Mouse (Mus musculus): ENCODE results near the gene Trim24.
A peak's percentile ranks its signal among the peaks of the same experiment; 100 is the strongest.

Trim24 gene

DNA sequence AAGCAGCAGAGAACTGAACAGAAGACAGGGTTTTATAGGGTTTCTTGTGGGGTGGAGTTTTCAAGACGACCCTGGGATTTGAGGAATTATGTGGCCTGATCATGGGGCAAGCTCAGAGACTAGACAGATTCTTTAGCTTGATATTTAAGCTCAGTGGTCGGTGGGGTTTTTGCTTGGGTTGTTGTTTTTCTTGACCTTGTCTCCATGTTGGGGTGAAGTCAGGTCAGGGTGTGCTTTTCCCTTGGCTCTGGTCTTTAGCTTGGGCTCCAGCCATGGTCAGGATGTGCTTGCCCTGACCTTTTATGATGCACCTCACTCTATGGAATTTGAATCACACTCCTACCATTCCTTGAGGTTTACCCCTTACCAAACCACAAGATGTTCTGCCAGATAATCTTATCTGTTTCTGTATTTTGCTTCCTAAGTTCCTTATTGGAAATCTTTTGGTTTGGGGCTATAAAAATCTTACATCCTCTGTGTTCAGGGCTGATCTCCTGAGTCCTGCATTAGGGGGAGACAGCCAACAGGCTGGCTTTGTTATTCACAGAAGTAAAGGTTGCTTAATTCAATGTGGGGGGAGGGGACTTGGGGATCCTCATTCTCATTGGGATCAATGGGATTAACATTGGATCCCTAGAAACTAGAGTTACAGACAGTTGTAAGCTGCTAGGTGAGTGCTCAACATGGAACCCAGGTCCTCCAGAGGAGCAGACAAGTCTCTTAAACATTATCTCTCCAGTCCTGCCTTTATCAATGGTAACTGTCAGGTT, 6.5 kb upstream of the Trim24 start:
- DNase-seq (ENCODE audit: low read depth, low spot score): no peak

DNA sequence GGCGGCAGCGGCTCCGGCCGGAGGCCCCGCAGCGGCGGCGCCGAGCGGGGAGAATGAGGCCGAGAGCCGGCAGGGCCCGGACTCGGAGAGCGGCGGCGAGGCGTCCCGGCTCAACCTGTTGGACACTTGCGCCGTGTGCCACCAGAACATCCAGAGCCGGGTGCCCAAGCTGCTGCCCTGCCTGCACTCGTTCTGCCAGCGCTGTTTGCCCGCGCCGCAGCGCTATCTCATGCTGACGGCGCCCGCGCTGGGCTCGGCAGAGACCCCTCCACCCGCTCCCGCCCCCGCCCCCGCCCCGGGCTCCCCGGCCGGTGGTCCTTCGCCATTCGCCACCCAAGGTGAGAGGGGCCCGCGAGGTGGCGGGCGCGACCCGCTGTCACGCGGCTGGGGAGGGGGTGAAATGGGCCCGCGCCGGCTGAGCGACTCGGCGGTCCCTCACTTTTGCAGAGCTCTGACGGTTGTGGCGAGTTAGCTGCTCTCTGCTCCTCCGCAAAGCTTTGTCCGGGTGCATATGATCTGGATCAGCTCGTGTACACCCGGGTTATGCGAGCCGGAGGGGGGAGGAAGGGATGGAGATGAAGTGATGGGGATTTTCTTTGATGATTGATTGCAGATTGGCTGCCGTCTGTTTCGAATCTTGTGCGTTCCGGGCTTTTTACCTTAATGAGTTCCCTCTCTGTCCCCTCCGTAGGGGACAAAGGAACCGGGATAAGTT, 683 bp downstream of the Trim24 start:
- peak; percentile 72 for DNase-seq (ENCODE audit: low read depth, low spot score)

DNA sequence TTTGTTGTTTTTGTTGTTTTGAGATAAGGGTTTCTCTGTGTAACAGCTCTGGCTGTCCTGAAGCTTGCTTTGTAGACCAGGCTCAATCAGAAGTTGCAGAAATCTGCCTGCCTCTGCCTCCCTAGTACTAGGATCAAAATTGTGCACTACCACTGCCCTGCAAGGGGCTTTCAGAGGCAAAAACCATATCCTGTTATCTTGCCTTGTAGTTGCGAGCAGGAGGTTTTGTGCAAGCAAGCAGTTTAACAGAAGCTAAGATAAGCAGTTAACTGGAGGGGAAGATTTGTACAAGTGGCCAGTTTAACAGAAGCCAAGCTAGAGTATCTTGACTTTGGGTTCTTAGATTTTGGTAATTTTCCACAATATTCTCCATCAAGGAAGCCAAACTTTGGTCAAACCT, 2.2 kb downstream of the Trim24 start:
- peak; percentile 25 for DNase-seq (ENCODE audit: low read depth, low spot score)

DNA sequence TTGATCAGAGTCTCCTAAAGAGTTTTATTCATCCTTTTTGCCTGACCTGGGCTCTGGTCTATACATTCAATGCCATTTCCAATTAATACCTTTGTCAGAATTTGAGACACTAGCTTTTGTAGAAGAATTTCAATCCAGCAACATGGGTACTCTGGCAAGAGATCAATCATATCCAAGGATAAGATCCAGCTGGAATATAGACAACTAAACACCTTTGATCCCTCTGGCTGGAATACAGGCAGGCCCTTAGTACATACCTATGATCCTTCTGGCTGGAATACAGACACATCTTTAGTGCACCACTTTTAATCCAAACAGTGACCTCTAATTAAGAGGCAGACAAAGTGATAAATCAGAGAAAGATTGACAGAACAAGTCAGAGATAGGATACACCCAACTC, 3.1 kb downstream of the Trim24 start:
- no peak for DNase-seq (ENCODE audit: low read depth, low spot score)

DNA sequence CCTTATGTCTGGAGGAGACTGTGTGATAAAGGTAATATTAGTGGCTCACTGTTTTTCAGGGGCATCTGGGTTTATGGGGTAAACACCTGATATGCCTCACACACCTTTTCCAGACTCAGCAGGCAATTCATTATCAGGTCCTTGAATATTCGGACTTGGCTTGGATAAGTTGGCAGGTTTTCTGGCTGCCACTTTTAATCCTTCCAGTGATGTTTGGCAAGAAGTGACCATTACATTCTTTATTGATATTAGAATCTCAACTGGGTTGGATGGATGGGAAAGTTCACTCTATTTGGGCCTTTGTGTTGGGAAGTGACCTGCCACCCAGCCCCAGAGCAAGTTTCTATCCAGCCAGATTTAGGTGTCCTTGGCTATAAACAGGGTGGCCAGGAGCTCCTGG, 7.6 kb downstream of the Trim24 start:
- DNase-seq (ENCODE audit: low read depth, low spot score): no peak

DNA sequence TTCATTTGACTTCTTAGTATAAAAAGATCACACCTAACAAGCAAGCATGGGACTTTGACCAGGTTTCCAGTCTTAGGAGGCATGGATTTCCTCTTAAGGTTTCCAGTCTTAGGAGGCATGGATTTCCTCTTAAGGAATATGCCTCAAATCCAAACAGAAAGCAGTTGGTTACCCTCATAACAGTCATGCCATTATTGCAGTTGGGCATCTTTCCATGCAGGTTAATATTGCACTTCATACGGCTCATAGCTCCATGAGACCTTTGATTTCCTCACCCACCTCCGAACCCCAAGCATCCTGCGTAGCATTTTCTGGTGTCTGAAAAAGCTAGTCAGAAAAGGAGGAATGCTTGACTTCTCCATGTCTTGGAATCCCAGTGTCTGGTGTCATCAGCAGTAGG, 10.0 kb downstream of the Trim24 start:
- DNase-seq (ENCODE audit: low read depth, low spot score): no peak

DNA sequence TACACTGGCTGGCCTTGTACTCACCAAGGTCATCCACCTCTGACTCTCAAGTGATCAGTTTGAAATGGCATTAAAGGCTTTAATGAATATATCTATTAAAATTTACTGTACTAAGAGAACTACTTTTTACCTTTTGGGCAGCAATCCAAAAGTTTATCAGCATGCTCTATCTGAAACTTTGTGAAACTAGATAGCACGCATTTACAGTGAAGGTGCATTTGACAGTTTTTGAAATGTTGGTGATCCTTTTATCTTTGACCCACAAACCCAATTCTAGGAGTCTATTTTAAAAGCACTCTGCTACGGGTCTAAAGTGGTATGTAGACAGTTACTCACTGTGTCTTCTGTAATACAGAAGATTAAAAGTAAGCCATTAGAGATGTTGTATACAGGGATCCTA, 23.0 kb downstream of the Trim24 start:
- DNase-seq (ENCODE audit: low read depth, low spot score): no peak

DNA sequence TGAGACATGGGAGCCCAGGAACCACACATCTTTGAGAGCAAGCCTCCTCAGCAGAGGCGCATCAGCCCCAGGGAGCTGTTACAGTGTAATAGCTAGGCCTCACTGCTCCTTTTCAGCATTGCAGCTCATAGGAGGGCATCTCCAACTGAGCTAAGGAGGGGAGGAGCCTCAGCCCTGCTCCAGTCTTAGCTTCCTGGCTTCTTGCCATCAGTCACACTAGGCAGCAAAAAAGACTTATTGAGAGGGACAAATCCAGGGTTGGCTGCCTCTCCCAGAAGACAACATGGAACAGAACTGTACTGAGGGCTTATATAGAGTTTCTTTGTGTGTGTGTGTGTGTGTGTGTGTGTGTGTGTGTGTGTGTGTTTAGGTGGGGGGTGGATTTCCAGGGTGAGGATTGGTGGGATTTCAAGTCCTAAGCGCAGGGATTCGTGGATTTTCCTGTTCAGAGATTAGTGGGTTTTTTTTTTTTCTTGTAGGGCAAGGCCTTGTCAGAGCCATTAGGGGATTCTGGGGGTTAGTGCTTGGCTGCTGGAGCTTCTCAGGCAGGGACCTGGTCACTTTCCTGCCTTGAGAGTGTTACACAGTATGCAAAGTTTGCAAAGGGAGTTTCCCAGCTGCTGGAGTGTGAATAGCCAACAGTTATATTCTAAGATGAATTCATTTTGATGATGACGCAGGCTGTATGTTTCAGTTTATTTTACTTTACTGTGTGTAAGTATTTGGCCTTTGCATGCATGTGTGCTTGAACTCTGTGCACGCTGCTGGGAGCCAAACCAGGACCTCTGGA, 25.2 kb downstream of the Trim24 start:
- peak; percentile 33 for DNase-seq (ENCODE audit: low read depth, low spot score)

DNA sequence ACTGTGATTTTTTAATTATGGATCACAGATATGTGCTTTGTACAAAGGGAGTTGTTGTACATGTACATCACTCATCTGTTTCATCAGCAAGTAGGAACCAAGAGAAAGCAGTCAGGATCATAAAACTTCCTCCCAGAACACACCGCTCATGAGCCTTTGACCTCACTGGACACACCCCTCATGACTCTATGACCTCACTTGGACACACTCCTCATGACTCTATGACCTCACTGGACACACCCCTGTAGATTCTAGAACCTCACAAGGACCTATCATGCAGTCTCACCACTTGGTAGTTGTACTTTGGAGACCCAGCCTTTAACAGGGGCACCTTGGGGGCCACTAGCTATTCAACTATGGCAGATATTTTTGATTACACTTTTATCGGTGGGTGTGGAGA, 29.6 kb downstream of the Trim24 start:
- DNase-seq (ENCODE audit: low read depth, low spot score): no peak

DNA sequence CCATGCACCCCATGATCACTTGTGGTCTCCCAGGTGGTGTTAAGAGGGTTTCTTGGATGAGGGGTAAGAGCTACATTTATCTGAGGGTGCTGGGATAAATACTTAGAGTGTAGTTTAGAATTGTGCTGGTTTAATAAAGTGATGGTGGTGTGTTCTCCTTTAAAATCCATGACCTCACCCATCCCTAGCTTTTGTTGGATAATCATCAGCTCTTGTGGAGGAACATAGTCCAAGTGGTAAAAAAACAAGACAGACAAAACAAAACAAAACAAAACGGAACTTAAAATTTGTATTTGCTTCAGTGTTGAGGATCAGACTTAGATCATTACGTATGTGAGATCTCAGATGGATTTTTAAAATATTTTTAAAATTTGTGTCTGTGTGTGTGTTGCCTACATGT, 31.2 kb downstream of the Trim24 start:
- no peak for DNase-seq (ENCODE audit: low read depth, low spot score)

DNA sequence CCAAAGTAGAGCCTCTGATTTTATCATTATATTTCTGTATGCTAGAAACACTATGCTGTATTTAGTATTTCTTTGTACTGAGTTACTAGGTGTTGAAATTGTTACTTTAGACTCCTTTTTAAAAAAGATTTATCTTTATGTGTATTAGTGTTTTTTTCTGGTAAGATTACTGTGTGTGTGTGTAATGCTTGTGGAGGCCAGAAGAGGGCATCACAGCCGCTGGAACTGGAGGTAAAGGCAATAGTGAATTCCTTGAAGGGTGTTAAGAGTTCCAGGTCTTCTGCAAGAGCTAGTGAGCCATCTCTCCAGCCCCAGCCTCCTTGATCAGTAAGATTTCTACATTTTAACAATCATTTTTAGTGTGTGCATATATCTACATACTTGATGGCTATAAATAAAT, 33.2 kb downstream of the Trim24 start:
- peak; percentile 6 for DNase-seq (ENCODE audit: low read depth, low spot score)

DNA sequence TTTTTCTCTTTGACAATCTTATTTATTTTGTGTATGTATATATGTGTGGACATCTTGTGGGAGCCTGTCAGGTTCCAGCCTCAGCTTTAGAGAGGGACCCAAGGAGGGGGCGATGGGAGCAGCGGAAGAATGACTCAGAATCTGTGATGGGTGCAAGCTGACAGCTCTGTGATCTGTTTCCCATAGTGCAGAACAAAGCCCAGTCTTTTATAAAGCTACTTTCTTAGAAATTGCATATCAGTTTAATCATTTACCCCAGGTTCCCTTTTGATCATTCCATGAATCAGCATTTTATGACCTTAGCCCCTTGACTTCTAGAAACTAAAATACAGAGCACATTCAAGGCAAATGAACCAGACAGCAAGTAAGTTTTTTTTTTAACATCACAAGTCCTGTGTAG, 42.9 kb downstream of the Trim24 start:
- DNase-seq (ENCODE audit: low read depth, low spot score): no peak

DNA sequence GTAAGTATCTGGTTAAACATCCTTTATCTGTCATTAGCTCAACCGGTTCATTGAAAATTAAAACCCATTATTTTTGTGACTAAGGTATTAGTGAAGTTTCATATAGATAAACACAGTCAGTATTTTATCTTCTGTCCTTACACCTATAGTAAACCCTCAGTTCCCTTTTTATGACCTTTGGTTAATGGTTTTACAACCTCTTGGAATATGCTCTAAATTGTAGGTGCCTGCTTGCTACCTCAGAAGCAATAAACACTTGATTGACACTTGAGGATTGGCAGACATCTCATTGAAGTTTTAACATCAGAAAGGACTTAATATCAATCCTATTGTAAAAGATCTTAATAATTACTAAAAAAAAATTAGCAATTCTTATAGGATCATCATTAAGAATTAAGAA, 54.5 kb downstream of the Trim24 start:
- no peak for DNase-seq (ENCODE audit: low read depth, low spot score)

DNA sequence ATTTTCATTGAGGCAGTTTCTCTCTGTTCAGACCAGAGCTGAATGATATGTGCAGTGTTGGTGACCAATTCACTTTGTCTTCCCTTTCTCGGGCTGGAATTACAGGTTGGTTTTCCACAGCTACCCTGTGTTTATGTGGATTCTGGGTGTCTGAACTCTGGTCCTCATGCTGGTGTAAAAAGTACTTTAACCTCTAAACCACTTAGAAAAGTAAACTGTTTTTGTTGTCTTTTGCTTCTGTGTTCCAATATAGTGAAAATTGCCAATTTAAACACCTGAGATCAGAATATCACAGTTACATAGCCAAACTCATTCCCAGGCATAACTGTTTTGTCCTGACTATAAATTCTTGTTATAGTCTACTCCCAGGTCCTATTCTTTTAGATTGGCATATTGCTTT, 56.1 kb downstream of the Trim24 start:
- DNase-seq (ENCODE audit: low read depth, low spot score): no peak

DNA sequence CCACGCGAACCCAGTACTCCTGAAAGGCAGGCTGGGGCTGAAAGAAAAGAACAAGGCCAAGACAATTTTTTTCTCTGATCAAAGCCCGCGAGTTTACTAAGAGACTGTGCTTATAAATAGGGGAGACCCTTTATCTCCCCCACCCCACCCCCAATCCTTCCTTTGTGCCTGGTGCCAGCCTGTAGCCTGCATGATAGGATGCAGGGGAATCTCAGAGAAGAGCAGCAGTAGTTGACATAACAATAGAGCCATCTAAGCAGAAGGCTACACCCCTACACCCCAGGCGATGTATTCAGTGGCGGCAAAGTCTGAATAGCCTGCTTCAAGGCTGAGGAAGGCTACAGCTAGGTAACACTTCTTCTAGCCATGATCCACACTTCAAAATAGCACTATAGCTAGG, 65.9 kb downstream of the Trim24 start:
- DNase-seq (ENCODE audit: low read depth, low spot score): no peak

DNA sequence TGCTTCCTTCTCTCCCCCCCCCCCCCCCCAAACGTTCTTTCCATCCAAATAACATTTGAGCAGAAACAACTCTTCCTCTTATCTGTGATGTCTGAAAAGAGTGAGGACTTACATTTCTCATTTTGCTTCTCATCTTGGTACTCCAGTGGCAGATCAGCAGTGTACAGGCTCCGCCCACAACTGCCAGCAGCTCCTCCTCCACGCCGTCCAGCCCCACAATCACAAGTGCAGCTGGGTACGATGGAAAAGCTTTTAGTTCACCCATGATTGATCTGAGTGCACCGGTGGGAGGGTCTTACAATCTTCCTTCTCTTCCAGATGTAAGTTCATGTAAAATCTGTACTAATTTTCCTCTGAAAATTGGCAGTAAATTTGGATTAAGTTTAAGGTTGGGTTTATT, 80.7 kb downstream of the Trim24 start:
- no peak for DNase-seq (ENCODE audit: low read depth, low spot score)

DNA sequence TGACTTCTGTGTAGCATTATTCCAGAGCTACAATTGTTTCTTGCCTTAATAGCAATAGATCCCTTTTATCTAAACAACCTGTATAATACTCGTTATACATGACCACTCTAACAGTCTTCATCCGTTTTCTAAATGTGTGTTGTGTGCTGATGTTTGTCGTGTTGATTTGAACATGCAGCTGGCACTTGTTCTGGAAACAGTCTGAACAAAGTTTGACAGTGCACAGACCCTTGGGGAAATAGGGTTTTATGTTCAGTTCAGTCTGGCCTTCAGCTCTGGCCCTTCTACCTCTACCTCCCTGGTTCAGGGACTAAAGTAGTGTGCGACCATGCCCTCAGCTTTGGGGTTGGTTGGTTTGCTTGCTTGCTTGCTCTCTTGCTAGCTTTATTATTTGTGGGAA, 96.8 kb downstream of the Trim24 start:
- no peak for DNase-seq (ENCODE audit: low read depth, low spot score)

DNA sequence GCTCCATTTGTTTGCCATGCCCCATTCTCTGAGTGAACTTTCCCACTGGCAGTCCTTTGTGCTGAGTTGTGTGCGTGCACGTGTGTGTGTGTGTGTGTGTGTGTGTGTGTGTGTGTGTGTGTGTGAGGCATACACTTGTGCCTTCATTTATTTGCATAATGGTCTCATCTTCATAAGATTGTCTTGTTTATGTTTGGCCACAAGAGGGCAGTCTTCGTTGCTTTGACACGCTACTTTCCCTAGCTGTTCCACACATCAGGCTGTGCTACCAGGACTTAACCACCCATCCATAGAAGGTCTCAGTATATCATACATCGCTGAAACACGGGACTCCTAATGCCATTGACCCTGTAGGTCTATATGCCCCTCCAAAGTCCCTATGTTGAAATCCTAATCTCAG, 136.8 kb downstream of the Trim24 start:
- DNase-seq (ENCODE audit: low read depth, low spot score): peak; percentile 68

DNA sequence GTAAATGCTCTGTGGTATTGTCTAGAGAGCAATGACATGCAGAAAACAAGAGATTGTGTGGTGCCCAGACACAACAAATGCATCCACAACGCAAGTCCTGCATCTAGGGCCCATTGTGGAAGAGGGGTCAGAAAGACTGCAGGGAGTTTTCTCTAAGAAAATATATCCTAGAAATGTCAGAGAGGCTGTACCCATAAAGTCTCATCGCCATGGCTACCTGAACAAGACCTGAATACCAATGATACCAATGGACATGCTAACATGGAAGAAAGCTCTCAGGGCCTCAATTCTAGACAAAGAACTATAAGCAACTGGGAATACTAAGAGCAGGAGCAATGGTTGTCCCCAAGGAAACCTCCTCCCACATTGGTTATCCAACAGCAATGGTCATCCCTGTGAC, 142.2 kb downstream of the Trim24 start:
- DNase-seq (ENCODE audit: low read depth, low spot score): no peak
